Mouse (Mus musculus): ENCODE data around the gene Cacna2d1. TPM values are rescaled to one million over a fixed set of nuclear protein-coding genes. Genes with fewer than 3 reads are reported as not detected.

Gene Cacna2d1
- polyA plus RNA-seq, 1 experiment = 27.2 TPM

DNA sequence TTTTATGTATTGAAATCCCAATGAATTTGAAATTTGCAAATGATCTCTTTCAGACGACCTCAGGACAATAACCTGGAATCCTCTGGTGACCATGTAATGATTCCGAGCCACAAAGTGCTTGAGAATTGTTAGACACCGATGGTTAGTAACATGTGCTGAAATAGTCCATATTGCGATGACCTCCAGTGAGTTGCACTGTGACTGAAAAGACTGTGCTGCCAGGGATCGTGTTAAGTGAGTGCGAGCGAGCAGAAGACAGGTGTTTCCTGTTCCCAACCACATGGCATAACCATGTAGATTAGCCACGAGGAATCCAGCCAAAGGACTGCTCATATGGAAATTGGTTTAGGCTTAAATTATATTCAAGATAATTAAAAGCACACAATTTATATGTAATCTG lies 475.5 kb downstream of the Cacna2d1 start:
- peak in 1 of 3 experiments; percentile 58 for TF ChIP-seq MYOG (IDR thresholded peaks at IDR 0.05; ENCODE audit: control insufficient read depth in 1 of 3, insufficient read depth in 1 of 3, insufficient read length in 2 of 3, low read depth in 2 of 3)
- peak in 2 of 3 experiments; percentile 79 to 87 for TF ChIP-seq MYOD1 (IDR thresholded peaks at IDR 0.05; ENCODE audit: control insufficient read depth in 1 of 3, insufficient read length in 2 of 3, low read depth in 2 of 3)
- no peak for TF ChIP-seq TCF12 (IDR thresholded peaks at IDR 0.05; ENCODE audit: insufficient read depth, poor library complexity, severe bottlenecking)

GRCm38 (mm10) chr5:16414693-16415092 lies 480.2 kb downstream of the Cacna2d1 start:
- Histone ChIP-seq H3ac (ENCODE audit: control insufficient read depth, insufficient read length) (no peak overlapping the region), H3K36me3 (ENCODE audit: control insufficient read depth, insufficient read depth) (no peaks in the 10 kb centered on the region), H3K4me3 (no peak overlapping the region), H3K79me2 (ENCODE audit: control insufficient read depth, insufficient read depth) (no peaks in the 10 kb centered on the region), H3K27me3 (ENCODE audit: control insufficient read depth, insufficient read depth, insufficient read length) (no peaks in the 10 kb centered on the region), H3K4me2 (ENCODE audit: low read depth) (no peak overlapping the region)
- TF ChIP-seq CEBPB (IDR thresholded peaks at IDR 0.05; ENCODE audit: insufficient read depth, poor library complexity, severe bottlenecking) (no peak), MAX (IDR thresholded peaks at IDR 0.05; ENCODE audit: low read depth) (no peak), POLR2AphosphoS2 (IDR thresholded peaks at IDR 0.05; ENCODE audit: insufficient read length, low read depth) (no peak), E2F4 (IDR thresholded peaks at IDR 0.05; ENCODE audit: insufficient read depth) (no peak), SRF (IDR thresholded peaks at IDR 0.05; ENCODE audit: control insufficient read depth, insufficient read length, low read depth) (no peak), POLR2A (IDR thresholded peaks at IDR 0.05; ENCODE audit: insufficient read length, low read depth) (no peak), TCF12 (IDR thresholded peaks at IDR 0.05; ENCODE audit: insufficient read depth, poor library complexity, severe bottlenecking) (no peak), TCF3 (IDR thresholded peaks at IDR 0.05; ENCODE audit: insufficient read length, low read depth) (no peak), MYOD1 (IDR thresholded peaks at IDR 0.05; ENCODE audit: control insufficient read depth in 1 of 3, insufficient read length in 2 of 3, low read depth in 2 of 3) (no peak), MYOG (IDR thresholded peaks at IDR 0.05; ENCODE audit: control insufficient read depth in 1 of 3, insufficient read depth in 1 of 3, insufficient read length in 2 of 3, low read depth in 2 of 3) (no peak), REST (IDR thresholded peaks at IDR 0.05; ENCODE audit: insufficient read depth, insufficient read length) (no peak), USF1 (IDR thresholded peaks at IDR 0.05; ENCODE audit: low read depth) (no peak)

More for the DNA sequence above, 475.5 kb downstream of the Cacna2d1 start:
- Histone ChIP-seq H3K36me3 (ENCODE audit: control insufficient read depth, insufficient read depth) (no peaks in the 10 kb centered on the region), H3ac (ENCODE audit: control insufficient read depth, insufficient read length) (no peak overlapping the region), H3K4me2 (ENCODE audit: low read depth) (no peak overlapping the region), H3K79me2 (ENCODE audit: control insufficient read depth, insufficient read depth) (no peaks in the 10 kb centered on the region), H3K27me3 (ENCODE audit: control insufficient read depth, insufficient read depth, insufficient read length) (no peaks in the 10 kb centered on the region), H3K4me3 (no peak overlapping the region)

- Histone ChIP-seq H3K36me3 (ENCODE audit: control insufficient read depth, insufficient read depth) (no peaks in the 10 kb centered on the region), H3K27me3 (ENCODE audit: control insufficient read depth, insufficient read depth, insufficient read length) (no peaks in the 10 kb centered on the region), H3ac (ENCODE audit: control insufficient read depth, insufficient read length) (no peak overlapping the region), H3K4me2 (ENCODE audit: low read depth) (peak overlapping the region; percentile 30), H3K79me2 (ENCODE audit: control insufficient read depth, insufficient read depth) (no peaks in the 10 kb centered on the region), H3K4me3 (no peak overlapping the region)
- TF ChIP-seq USF1 (IDR thresholded peaks at IDR 0.05; ENCODE audit: low read depth) (peak; percentile 82), TCF3 (IDR thresholded peaks at IDR 0.05; ENCODE audit: insufficient read length, low read depth) (no peak)
Observed at GRCm38 (mm10) chr5:16417996-16418395, 483.5 kb downstream of the Cacna2d1 start.

- Histone ChIP-seq H3K4me2 (ENCODE audit: low read depth) (peak overlapping the region; percentile 30), H3K36me3 (ENCODE audit: control insufficient read depth, insufficient read depth) (no peaks in the 10 kb centered on the region), H3K27me3 (ENCODE audit: control insufficient read depth, insufficient read depth, insufficient read length) (no peaks in the 10 kb centered on the region), H3K79me2 (ENCODE audit: control insufficient read depth, insufficient read depth) (no peaks in the 10 kb centered on the region), H3ac (ENCODE audit: control insufficient read depth, insufficient read length) (no peak overlapping the region), H3K4me3 (no peak overlapping the region)
- TF ChIP-seq MYOD1 (IDR thresholded peaks at IDR 0.05; ENCODE audit: control insufficient read depth in 1 of 3, insufficient read length in 2 of 3, low read depth in 2 of 3) (peak; percentile 49 to 80 (median 72)), CEBPB (IDR thresholded peaks at IDR 0.05; ENCODE audit: insufficient read depth, poor library complexity, severe bottlenecking) (no peak), TCF12 (IDR thresholded peaks at IDR 0.05; ENCODE audit: insufficient read depth, poor library complexity, severe bottlenecking) (peak; percentile 78), MYOG (IDR thresholded peaks at IDR 0.05; ENCODE audit: control insufficient read depth in 1 of 3, insufficient read depth in 1 of 3, insufficient read length in 2 of 3, low read depth in 2 of 3) (peak in 2 of 3 experiments; percentile 41 to 58), TCF3 (IDR thresholded peaks at IDR 0.05; ENCODE audit: insufficient read length, low read depth) (no peak), POLR2A (IDR thresholded peaks at IDR 0.05; ENCODE audit: insufficient read length, low read depth) (no peak), POLR2AphosphoS2 (IDR thresholded peaks at IDR 0.05; ENCODE audit: insufficient read length, low read depth) (no peak)
Observed at GRCm38 (mm10) chr5:16418504-16418903, 484.0 kb downstream of the Cacna2d1 start.

Other genes with a start within 250 kb of the Cacna2d1 start
- gene Speer4c, start 220.4 kb upstream of the Cacna2d1 start, polyA plus RNA-seq (2012; fragmentation: generic; extraction: Trizol) = not detected